Mouse (Mus musculus): ENCODE measurements at regions not wholly inside any gene's neighbourhood (a gene's known extent, or its start where the extent isn't known, plus 50 kb on each side); places are given as distances from the start of the nearest gene placed in this dataset.

DNA sequence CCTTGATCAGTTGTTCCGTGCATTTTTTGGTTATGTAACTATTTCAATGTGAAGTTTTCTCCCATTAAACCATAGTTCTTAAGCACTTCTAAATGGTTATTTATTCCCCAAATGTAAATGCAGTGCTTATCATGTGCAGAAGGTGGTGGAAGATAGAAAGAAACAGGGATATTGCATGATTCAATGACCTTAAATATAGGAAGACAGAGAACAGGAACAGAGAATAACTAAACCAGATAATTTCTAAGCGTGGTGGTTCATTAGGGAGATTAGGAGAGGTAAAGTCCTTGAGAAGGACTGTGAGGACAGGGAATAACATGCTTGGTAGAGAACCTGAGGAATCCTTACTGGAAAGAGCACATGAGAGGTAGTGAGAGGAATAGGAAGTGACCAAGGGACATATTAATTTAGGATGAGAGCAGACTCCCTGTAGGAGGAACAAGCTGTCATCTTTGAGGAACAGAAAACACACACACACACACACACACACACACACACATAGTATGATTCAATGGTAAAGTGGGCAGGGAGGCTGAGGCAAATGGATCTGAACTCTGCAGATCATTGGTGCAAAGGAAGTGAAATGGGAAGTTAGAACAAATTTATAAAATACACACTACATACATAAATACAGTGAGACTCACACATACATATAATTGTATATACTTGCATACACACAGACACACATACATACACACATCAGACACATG is 143.4 kb upstream of the Chl1 start:
- H3K27me3 ChIP-seq (ENCODE audit: control insufficient read depth in 1 of 2, insufficient read depth in 2 of 2, low read length in 2 of 2) = no peaks in the 10 kb centered on the region
- no peak overlapping the region for H3K9ac ChIP-seq (ENCODE audit: control insufficient read depth, low read depth, low read length, poor library complexity, severe bottlenecking)
- no peaks in the 10 kb centered on the region for H3K79me2 ChIP-seq (ENCODE audit: control insufficient read depth, insufficient read depth, low read length, poor library complexity)
- TF ChIP-seq POLR2AphosphoS5 (IDR thresholded peaks at IDR 0.05; ENCODE audit: borderline replicate concordance, low read depth, low read length) = no peak
- no peak for TF ChIP-seq ETS1 (IDR thresholded peaks at IDR 0.05; ENCODE audit: low read depth, low read length)
- TF ChIP-seq SMC3 (IDR thresholded peaks at IDR 0.05; ENCODE audit: low read depth, low read length) = no peak
- no peak for TF ChIP-seq RCOR1 (IDR thresholded peaks at IDR 0.05; ENCODE audit: low read depth, low read length)
- H3K27ac ChIP-seq (ENCODE audit: control insufficient read depth, low read depth, low read length) = no peak overlapping the region
- H3K4me1 ChIP-seq (ENCODE audit: control insufficient read depth in 1 of 2, insufficient read depth in 2 of 2, low read length in 2 of 2) = no peaks in the 10 kb centered on the region
- H3K36me3 ChIP-seq (ENCODE audit: control insufficient read depth in 1 of 2, insufficient read depth in 2 of 2, low read length in 2 of 2) = no peaks in the 10 kb centered on the region
- H3K9me3 ChIP-seq (replicated peaks; ENCODE audit: insufficient read depth, low read length) = no peaks in the 10 kb centered on the region
- DNase-seq (ENCODE audit: low read depth, low spot score) = no peak
- no peak overlapping the region for H3K4me3 ChIP-seq (ENCODE audit: control insufficient read depth in 1 of 2, insufficient read depth in 1 of 2, low read depth in 2 of 2, low read length in 2 of 2)

DNA sequence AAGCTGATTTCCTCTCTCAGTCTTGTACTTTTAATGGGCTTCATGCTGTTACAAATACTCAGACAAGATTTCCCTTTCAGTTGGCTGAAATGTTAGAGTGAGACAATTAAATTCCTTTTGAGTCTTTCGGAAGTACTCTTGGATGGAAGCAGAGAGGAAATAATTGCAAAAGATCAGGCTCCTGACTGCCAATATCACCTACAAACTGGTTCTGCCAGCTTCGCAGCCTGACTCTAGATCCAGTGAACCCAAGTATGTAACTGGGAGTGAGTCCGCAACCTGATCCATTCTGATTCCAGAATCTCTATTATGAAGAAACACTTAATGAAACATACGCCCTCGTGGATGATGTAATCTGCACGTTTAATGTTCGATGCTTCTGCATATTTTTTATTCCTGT is 135.4 kb upstream of the Chl1 start:
- Histone ChIP-seq H3K4me3 (ENCODE audit: control insufficient read depth in 1 of 2, insufficient read depth in 1 of 2, low read depth in 2 of 2, low read length in 2 of 2) (no peak overlapping the region), H3K4me1 (ENCODE audit: control insufficient read depth in 1 of 2, insufficient read depth in 2 of 2, low read length in 2 of 2) (no peaks in the 10 kb centered on the region), H3K36me3 (ENCODE audit: control insufficient read depth in 1 of 2, insufficient read depth in 2 of 2, low read length in 2 of 2) (no peaks in the 10 kb centered on the region), H3K9me3 (replicated peaks; ENCODE audit: insufficient read depth, low read length) (no peaks in the 10 kb centered on the region), H3K79me2 (ENCODE audit: control insufficient read depth, insufficient read depth, low read length, poor library complexity) (no peaks in the 10 kb centered on the region), H3K27me3 (ENCODE audit: control insufficient read depth in 1 of 2, insufficient read depth in 2 of 2, low read length in 2 of 2) (no peaks in the 10 kb centered on the region; a peak in 1 of 4 replicates), H3K27ac (ENCODE audit: control insufficient read depth, low read depth, low read length) (no peak overlapping the region), H3K9ac (ENCODE audit: control insufficient read depth, low read depth, low read length, poor library complexity, severe bottlenecking) (no peak overlapping the region)
- no peak for DNase-seq (ENCODE audit: low read depth, low spot score)
- no peak for TF ChIP-seq KAT2A (conservative IDR thresholded peaks at IDR 0.05; ENCODE audit: low read depth, low read length)
- TF ChIP-seq ZMIZ1 (IDR thresholded peaks at IDR 0.05; ENCODE audit: low read depth, low read length) = no peak
- no peak for TF ChIP-seq JUND (IDR thresholded peaks at IDR 0.05; ENCODE audit: low read depth, low read length)
- TF ChIP-seq E2F4 (IDR thresholded peaks at IDR 0.05; ENCODE audit: borderline replicate concordance, low read depth, low read length) = no peak
- TF ChIP-seq SIN3A (IDR thresholded peaks at IDR 0.05; ENCODE audit: low read length) = no peak
- TF ChIP-seq TAL1 (IDR thresholded peaks at IDR 0.05; ENCODE audit: low read length) = no peak
- no peak for TF ChIP-seq NELFE (IDR thresholded peaks at IDR 0.05; ENCODE audit: low read depth, low read length)
- no peak for TF ChIP-seq MAZ (IDR thresholded peaks at IDR 0.05; ENCODE audit: low read depth, low read length)
- no peak for TF ChIP-seq GATA1 (IDR thresholded peaks at IDR 0.05; ENCODE audit: low read depth, low read length)
- no peak for TF ChIP-seq CHD2 (IDR thresholded peaks at IDR 0.05; ENCODE audit: low read length)
- no peak for TF ChIP-seq USF1 (IDR thresholded peaks at IDR 0.05; ENCODE audit: low read depth, low read length)
- no peak for TF ChIP-seq GABPA (IDR thresholded peaks at IDR 0.05; ENCODE audit: low read depth, low read length)
- no peak for TF ChIP-seq SMC3 (IDR thresholded peaks at IDR 0.05; ENCODE audit: low read depth, low read length)
- TF ChIP-seq NRF1 (IDR thresholded peaks at IDR 0.05; ENCODE audit: insufficient read depth, low read depth, low read length, poor library complexity, severe bottlenecking) = no peak
- no peak for TF ChIP-seq POLR2AphosphoS5 (IDR thresholded peaks at IDR 0.05; ENCODE audit: borderline replicate concordance, low read depth, low read length)
- TF ChIP-seq EP300 (IDR thresholded peaks at IDR 0.05; ENCODE audit: low read depth in 1 of 2, low read length in 2 of 2) = no peak
- no peak for TF ChIP-seq ZKSCAN1 (IDR thresholded peaks at IDR 0.05; ENCODE audit: low read depth, low read length)
- no peak for TF ChIP-seq UBTF (IDR thresholded peaks at IDR 0.05; ENCODE audit: borderline replicate concordance, insufficient read depth, low read depth, low read length)

Measured in MEL (cell line).